Mouse (Mus musculus): ENCODE data around the gene Ten1. TPM values are rescaled to one million over a fixed set of nuclear protein-coding genes. Genes with fewer than 3 reads are reported as not detected.
A peak's percentile ranks its signal among the peaks of the same experiment; 100 is the strongest.

Ten1 gene
- polyA plus RNA-seq, 1 experiment from 2014 or later = 64.7 TPM

DNA sequence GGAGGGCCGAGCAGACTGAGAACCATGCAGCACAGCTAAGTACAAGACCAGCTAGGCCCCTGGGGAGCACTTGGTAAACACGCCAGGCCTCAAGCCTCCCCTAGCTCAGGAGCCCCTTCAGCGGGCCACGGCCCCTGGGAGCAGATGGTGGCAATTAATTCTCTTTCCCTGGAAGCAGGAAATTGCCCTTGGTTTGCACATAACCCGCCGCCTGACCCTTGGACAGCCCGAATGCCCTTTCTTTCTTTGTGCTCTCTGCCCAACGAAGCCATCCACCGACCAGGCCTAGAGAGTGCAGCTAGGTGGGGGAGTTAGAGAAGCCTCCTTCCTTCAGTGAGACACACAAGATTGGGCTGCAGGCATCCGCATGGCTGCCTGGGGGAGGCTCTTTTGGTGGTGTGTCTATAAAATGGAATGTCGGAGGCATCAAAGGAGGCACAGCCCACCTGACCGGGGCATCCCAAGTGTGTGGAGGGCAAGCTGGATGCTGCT is 43.1 kb downstream of the Ten1 start:
- peaks cover 29% of the 10 kb centered on the region for H3K4me1 ChIP-seq (replicated peaks)
- no peaks in the 10 kb centered on the region for H3K9me3 ChIP-seq
- H3K4me3 ChIP-seq (replicated peaks) = no peak overlapping the region
- H3K27ac ChIP-seq = peak overlapping the region; percentile 82
- no peak overlapping the region for H3K9ac ChIP-seq (replicated peaks)
- ATAC-seq (ENCODE audit: insufficient number of reproducible peaks, insufficient read depth, low FRiP score, low TSS enrichment, low read depth) = no peak
- 8% methylated on average over 12 of the region's 12 CpGs for WGBS
- peak overlapping the region; percentile 15; the same call in 1 of the 2 replicates for H3K4me2 ChIP-seq
- peaks cover 38% of the 10 kb centered on the region for H3K36me3 ChIP-seq
- peaks cover 21% of the 10 kb centered on the region for H3K27me3 ChIP-seq

DNA sequence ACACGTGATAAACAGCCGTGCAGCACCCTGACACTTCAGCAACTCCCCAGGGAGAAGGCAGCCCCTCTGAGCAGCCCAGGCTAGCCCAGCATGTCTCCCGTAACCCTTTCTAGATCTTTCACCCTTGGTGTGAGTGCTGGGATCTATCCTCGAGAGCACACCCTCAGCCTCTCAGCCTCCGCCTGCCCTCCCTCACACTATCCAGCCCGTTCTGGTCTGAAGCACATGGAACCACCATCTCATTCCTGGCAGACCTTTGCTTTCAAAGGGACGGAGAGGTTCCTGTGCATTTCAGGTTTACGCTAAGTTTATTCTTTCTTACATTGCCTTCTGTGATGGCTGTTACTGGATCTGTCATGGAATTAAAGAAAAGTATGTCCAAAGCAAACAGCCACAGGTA is 45.9 kb downstream of the Ten1 start:
- WGBS = 70% methylated on average over 8 of the region's 8 CpGs
- no peak for ATAC-seq (ENCODE audit: insufficient number of reproducible peaks, insufficient read depth, low FRiP score, low TSS enrichment, low read depth)

DNA sequence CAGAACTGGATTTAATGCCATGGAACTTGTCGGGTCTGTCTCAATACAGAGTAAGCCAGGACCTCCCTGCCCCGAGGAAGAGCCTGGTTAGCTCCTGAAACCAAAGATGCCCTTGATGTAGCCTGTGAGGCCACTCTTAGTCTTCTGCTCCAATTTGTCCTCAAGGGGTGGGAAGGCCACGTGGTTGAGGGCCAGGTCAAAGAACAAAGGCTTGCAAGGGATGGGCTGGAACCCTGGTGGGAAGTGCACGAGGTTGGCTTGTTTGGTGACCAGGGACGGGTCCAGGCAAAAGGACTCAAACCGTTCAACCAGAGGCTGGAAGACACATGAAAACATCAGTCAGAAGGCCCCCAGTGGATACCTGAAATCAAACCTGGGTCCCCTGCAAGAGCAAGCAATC is 47.0 kb downstream of the Ten1 start:
- H3K9ac ChIP-seq (replicated peaks) = no peak overlapping the region
- no peak overlapping the region for H3K27ac ChIP-seq
- peaks cover 14% of the 10 kb centered on the region for H3K4me1 ChIP-seq (replicated peaks)
- no peak overlapping the region for H3K4me2 ChIP-seq
- H3K4me3 ChIP-seq (replicated peaks) = no peak overlapping the region
- H3K9me3 ChIP-seq = no peaks in the 10 kb centered on the region
- no peak for ATAC-seq (ENCODE audit: insufficient number of reproducible peaks, insufficient read depth, low FRiP score, low TSS enrichment, low read depth)
- WGBS = 80% methylated on average over 6 of the region's 6 CpGs
- H3K36me3 ChIP-seq = peaks cover 76% of the 10 kb centered on the region
- no peaks in the 10 kb centered on the region for H3K27me3 ChIP-seq

More for the DNA sequence above, 45.9 kb downstream of the Ten1 start:
- Histone ChIP-seq H3K4me2 (no peak overlapping the region), H3K27ac (no peak overlapping the region), H3K27me3 (no peaks in the 10 kb centered on the region), H3K9me3 (no peaks in the 10 kb centered on the region), H3K36me3 (peaks cover 66% of the 10 kb centered on the region), H3K4me3 (replicated peaks) (no peak overlapping the region), H3K4me1 (replicated peaks) (peaks cover 18% of the 10 kb centered on the region), H3K9ac (replicated peaks) (no peak overlapping the region)

DNA sequence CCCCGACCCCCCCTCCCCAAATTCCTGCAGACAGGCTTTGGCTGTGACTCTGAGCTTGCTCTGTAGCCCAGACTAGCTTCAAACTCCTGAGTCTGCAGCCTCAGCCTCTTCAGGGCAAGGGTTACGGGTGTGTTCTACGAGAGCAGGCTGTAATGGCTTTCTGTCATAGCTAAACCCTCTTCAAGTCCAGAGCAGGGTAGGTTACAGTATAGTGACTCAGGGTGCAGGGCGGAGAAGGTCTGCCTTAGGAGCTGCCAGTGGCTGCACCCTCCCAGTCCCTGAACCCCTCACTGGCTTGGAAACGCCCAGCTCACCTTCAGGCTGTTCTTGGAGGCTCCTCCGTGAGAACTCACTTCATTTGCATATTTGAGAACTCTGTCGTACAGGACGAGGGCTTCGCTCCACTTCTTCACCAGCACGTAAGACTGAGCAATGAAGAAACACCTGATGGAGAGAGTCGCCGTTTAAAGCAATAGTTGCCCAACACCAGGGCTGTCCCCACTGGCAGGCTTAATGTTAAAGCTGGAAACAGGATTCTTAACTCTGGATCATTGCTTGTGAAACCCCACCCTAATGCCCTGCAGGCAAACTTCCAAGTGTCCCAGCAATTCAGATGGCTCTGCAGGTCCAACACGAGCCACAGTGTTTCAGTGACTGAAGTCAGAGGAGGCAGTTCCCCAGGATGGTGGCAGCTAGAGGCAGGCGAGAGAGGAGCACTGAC is 49.0 kb downstream of the Ten1 start:
- WGBS = 79% methylated on average over 14 of the region's 14 CpGs

DNA sequence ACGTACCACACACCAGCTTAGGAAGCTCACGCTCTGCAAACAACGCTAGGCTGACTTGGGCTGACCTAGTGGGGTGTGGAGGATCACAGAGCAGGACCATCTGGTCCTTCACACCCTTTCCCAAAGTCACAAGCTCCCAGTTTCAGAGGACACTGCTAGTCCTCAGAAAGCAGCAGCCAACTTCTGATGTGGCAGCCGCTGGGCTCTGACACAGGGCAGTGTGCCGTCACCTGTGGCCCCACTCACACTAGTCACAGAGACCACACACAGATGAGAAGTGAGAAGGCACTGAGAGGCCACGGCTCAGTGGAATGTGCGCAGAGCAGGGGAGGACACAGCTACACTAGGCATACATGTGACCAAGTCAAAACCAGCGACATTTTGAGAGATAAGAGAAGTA is 52.2 kb downstream of the Ten1 start:
- peaks cover 99% of the 10 kb centered on the region for H3K36me3 ChIP-seq

More for the DNA sequence above, 49.0 kb downstream of the Ten1 start:
- H3K27ac ChIP-seq = no peak overlapping the region
- no peaks in the 10 kb centered on the region for H3K4me1 ChIP-seq (replicated peaks)
- no peak overlapping the region for H3K4me2 ChIP-seq
- peaks cover 97% of the 10 kb centered on the region for H3K36me3 ChIP-seq
- H3K27me3 ChIP-seq = no peaks in the 10 kb centered on the region
- ATAC-seq (ENCODE audit: insufficient number of reproducible peaks, insufficient read depth, low FRiP score, low TSS enrichment, low read depth) = no peak
- H3K9me3 ChIP-seq = no peaks in the 10 kb centered on the region
- no peak overlapping the region for H3K9ac ChIP-seq (replicated peaks)
- H3K4me3 ChIP-seq (replicated peaks) = no peak overlapping the region

DNA sequence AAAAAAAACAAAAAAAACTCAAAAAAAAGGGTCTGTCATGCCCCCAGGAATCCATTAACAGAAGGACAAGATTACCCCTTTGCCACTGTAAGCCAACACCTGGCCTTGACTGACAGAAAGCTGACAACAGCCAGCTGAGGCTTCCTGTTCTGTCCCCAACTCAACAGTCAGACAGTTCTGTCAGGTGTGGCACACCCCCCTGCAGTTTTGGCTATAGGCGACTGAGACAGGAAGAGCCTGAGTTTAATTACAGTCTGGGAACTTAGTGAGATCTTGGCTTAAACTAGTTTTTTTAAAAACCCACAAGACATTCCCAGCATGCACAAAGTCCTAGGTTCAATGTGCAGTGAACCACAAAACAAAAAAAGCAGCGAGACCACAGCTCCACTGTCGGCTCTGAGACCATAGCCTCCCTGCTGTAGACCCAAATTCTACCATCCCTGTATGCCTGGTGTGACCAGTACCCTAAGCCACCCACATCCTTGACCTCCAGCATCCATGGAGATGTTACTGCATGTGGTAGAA is 54.5 kb downstream of the Ten1 start:
- Histone ChIP-seq H3K4me1 (replicated peaks) (no peaks in the 10 kb centered on the region), H3K4me2 (no peak overlapping the region), H3K27ac (no peak overlapping the region), H3K27me3 (no peaks in the 10 kb centered on the region), H3K4me3 (replicated peaks) (no peak overlapping the region), H3K9me3 (no peaks in the 10 kb centered on the region), H3K9ac (replicated peaks) (no peak overlapping the region), H3K36me3 (peaks cover 99% of the 10 kb centered on the region)
- ATAC-seq (ENCODE audit: insufficient number of reproducible peaks, insufficient read depth, low FRiP score, low TSS enrichment, low read depth) = no peak
- WGBS = 89% methylated on average over 3 of the region's 3 CpGs

More for the DNA sequence above, 52.2 kb downstream of the Ten1 start:
- H3K9me3 ChIP-seq = no peaks in the 10 kb centered on the region
- no peak for ATAC-seq (ENCODE audit: insufficient number of reproducible peaks, insufficient read depth, low FRiP score, low TSS enrichment, low read depth)
- 90% methylated on average over 8 of the region's 8 CpGs for WGBS
- no peak overlapping the region for H3K9ac ChIP-seq (replicated peaks)
- no peak overlapping the region for H3K4me2 ChIP-seq
- no peaks in the 10 kb centered on the region for H3K27me3 ChIP-seq
- no peaks in the 10 kb centered on the region for H3K4me1 ChIP-seq (replicated peaks)
- H3K27ac ChIP-seq = no peak overlapping the region
- no peak overlapping the region for H3K4me3 ChIP-seq (replicated peaks)

DNA sequence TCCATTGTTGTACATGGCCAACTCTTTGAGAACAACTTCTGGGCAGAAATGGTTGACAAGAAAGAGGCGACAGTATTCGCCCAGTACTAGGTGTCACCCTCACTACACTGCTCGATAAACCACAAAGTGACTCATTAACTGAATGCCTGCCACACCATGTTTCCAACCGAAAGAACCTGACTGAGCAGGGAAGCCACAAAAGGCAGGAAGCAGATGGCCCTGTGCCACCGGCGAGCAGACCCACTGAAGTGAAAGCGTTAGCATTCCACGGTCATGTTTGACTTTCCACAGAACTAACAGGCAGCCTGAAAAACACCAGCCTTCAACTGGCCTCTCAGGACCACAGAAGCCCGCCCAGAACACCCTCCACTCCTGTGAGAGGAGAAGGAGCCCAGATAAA is 56.0 kb downstream of the Ten1 start:
- Histone ChIP-seq H3K4me2 (no peak overlapping the region), H3K4me3 (replicated peaks) (no peak overlapping the region), H3K9ac (replicated peaks) (no peak overlapping the region), H3K36me3 (peaks cover 99% of the 10 kb centered on the region), H3K27ac (no peak overlapping the region), H3K27me3 (no peaks in the 10 kb centered on the region), H3K9me3 (no peaks in the 10 kb centered on the region), H3K4me1 (replicated peaks) (no peaks in the 10 kb centered on the region)
- ATAC-seq (ENCODE audit: insufficient number of reproducible peaks, insufficient read depth, low FRiP score, low TSS enrichment, low read depth) = no peak
- 91% methylated on average over 9 of the region's 9 CpGs for WGBS

DNA sequence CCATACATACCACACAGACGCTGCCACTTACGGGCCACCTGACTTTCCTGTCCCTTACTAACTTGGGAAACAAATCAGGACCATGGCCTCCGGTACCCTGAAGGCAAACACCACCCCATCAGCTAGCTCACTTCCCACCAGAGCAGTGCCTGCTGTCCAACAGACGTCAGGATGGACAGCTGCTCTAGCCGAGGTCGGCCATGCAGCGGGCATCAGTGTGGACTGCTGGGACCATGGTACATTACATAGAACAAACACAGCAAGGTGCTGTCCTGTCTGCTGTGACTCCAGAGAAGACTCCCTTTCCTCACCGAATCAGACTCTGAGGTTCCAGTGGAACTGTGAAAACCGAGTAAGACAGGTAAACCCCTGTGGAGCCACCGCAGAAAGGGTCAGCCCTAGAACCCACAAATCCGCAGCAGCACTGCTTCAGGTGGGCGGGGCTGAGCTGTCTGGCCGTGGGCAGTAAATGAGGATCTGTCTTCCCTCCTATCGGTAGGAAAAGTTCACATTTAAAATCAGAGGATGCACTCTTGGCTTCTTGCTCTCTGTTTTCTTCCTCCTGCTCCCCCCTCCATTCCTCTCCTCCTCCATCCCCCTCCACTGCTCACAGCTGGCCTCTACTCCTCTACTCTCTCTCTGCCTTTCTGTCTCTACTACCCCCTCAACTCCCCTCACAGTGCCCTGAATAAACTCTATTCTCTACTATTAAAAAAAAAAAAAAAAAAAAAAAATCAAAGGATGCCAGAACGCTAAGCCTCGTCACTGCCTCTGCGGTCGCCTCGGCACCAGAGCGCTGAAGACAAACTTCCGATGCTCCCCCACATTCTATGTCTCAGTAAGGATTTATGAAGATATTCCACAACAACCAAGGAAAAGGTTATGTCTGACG is 56.7 kb downstream of the Ten1 start:
- no peaks in the 10 kb centered on the region for H3K4me1 ChIP-seq (replicated peaks)
- no peak overlapping the region for H3K4me3 ChIP-seq (replicated peaks)
- H3K36me3 ChIP-seq = peaks cover 99% of the 10 kb centered on the region
- no peaks in the 10 kb centered on the region for H3K9me3 ChIP-seq
- WGBS = 85% methylated on average over 22 of the region's 22 CpGs
- H3K4me2 ChIP-seq = no peak overlapping the region
- no peaks in the 10 kb centered on the region for H3K27me3 ChIP-seq
- no peak for ATAC-seq (ENCODE audit: insufficient number of reproducible peaks, insufficient read depth, low FRiP score, low TSS enrichment, low read depth)
- no peak overlapping the region for H3K27ac ChIP-seq
- no peak overlapping the region for H3K9ac ChIP-seq (replicated peaks)

DNA sequence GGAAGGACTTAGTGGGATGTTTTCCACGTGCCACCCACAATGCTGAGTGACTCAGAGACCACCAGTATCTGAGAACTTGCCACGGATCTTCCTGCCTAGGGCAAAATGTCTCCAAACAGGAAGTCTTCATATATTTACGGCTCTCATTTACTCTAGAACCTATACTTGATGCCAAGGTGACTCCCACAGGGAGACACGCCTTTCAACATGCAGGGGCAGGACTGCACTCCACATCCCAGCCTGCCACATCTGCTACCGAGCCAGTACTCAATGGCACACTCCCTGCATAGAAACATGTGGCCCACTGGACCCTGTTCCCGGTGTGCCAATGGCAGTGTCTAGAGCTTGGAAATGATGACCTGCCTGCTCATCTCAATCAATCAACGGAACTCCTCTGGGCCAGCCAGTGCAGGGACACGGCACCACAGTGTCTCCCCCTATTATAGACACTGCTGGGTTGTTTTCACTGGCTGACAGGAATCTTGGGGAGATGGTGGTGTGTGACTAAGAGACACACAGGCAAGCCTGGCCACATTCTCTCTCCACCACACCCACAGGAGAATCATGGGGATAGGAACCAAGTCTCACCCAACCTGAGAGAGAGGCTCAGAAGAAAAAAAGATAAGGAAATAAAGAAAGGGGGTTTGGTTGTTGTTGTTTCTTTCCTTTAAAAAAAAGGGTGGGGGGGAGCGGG is 57.5 kb downstream of the Ten1 start:
- 88% methylated on average over 9 of the region's 9 CpGs for WGBS
- H3K9ac ChIP-seq (replicated peaks) = no peak overlapping the region
- no peak overlapping the region for H3K27ac ChIP-seq
- no peaks in the 10 kb centered on the region for H3K27me3 ChIP-seq
- H3K4me3 ChIP-seq (replicated peaks) = no peak overlapping the region
- H3K9me3 ChIP-seq = no peaks in the 10 kb centered on the region
- no peak overlapping the region for H3K4me2 ChIP-seq
- H3K4me1 ChIP-seq (replicated peaks) = no peaks in the 10 kb centered on the region
- no peak for ATAC-seq (ENCODE audit: insufficient number of reproducible peaks, insufficient read depth, low FRiP score, low TSS enrichment, low read depth)
- peaks cover 99% of the 10 kb centered on the region for H3K36me3 ChIP-seq

DNA sequence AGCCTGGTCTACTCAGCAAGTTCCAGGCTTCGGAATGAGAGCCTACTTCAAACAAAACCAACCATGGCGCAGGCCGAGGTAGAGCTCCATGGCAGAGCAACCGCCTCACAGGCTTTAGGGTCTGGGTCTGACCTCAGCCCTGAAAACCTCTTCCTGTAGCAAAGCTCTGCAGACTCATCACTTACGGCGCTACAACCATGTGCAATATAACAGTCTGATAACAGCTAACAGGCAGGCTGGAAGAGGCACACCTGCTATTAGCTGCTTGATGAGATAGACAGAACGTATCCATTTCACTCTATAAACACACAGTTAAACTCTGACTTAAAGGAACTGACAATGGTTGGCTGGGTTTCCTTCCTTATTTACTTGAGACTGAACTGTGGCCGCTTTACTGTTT is 60.8 kb downstream of the Ten1 start:
- ATAC-seq (ENCODE audit: insufficient number of reproducible peaks, insufficient read depth, low FRiP score, low TSS enrichment, low read depth) = no peak
- no peak overlapping the region for H3K27ac ChIP-seq

DNA sequence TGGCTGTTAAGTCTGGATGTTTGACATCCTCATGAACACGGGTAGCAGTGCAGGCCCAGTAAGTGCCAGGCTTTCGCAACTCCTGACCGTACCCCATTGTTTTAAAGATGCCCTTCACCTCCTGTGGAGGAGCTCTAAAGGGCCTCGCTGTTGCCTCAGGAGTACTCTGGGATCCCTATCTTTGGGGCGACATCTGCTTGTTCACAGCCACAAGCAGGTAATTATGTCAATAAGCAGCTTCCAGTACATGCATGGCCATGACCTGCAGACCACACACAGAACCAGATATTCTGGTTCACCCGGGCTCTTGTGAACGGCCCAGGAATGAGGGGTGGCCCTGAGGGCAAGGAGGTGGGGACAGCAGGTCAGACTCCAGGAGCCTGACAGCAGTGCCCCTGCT is 61.6 kb downstream of the Ten1 start:
- Histone ChIP-seq H3K9ac (replicated peaks) (no peak overlapping the region), H3K27ac (no peak overlapping the region), H3K4me2 (no peak overlapping the region), H3K27me3 (no peaks in the 10 kb centered on the region), H3K36me3 (peaks cover 98% of the 10 kb centered on the region), H3K4me1 (replicated peaks) (no peaks in the 10 kb centered on the region), H3K9me3 (no peaks in the 10 kb centered on the region), H3K4me3 (replicated peaks) (no peak overlapping the region)
- ATAC-seq (ENCODE audit: insufficient number of reproducible peaks, insufficient read depth, low FRiP score, low TSS enrichment, low read depth) = no peak
- 77% methylated on average over 7 of the region's 7 CpGs for WGBS

More for the DNA sequence above, 60.8 kb downstream of the Ten1 start:
- Histone ChIP-seq H3K9ac (replicated peaks) (no peak overlapping the region), H3K36me3 (peaks cover 99% of the 10 kb centered on the region), H3K4me1 (replicated peaks) (no peaks in the 10 kb centered on the region), H3K4me3 (replicated peaks) (no peak overlapping the region), H3K4me2 (no peak overlapping the region), H3K27me3 (no peaks in the 10 kb centered on the region), H3K9me3 (no peaks in the 10 kb centered on the region)
- 90% methylated on average over 8 of the region's 8 CpGs for WGBS

Measured in limb, embryonic 12.5 days (tissue).